Mouse (Mus musculus): Measurements from ENCODE around the gene Ppard. TPM values are rescaled to one million over a fixed set of nuclear protein-coding genes. Genes with fewer than 3 reads are reported as not detected.
A peak's percentile ranks its signal among the peaks of the same experiment; 100 is the strongest.

The Ppard gene
- total RNA-seq, 4 experiments from 2014 or later: 24.5 to 27.5 (median 26.7) TPM

GRCm38 (mm10) chr17:28332113-28332914 is 99.8 kb downstream of the Ppard start:
- DNase-seq (ENCODE audit: low spot score in 2 of 2): no peak

GRCm38 (mm10) chr17:28332915-28333546 is 100.5 kb downstream of the Ppard start:
- DNase-seq (ENCODE audit: low spot score in 2 of 2): no peak

- no peak for DNase-seq (ENCODE audit: low spot score in 2 of 2)
Measured at GRCm38 (mm10) chr17:28335267-28335666, 102.8 kb downstream of the Ppard start.

GRCm38 (mm10) chr17:28337547-28337946 is 105.0 kb downstream of the Ppard start:
- no peak for DNase-seq (ENCODE audit: low spot score in 2 of 2)

GRCm38 (mm10) chr17:28340578-28340977 is 108.1 kb downstream of the Ppard start:
- no peak for DNase-seq (ENCODE audit: low spot score in 2 of 2)

- peak; percentile 57 to 63 for DNase-seq (ENCODE audit: low spot score in 2 of 2)
Measured at GRCm38 (mm10) chr17:28341091-28341490, 108.6 kb downstream of the Ppard start.

- no peak for DNase-seq (ENCODE audit: low spot score in 2 of 2)
Measured at GRCm38 (mm10) chr17:28344050-28344607, 111.6 kb downstream of the Ppard start.

- DNase-seq (ENCODE audit: low spot score in 2 of 2): no peak
Measured at GRCm38 (mm10) chr17:28344670-28345069, 112.2 kb downstream of the Ppard start.

- DNase-seq (ENCODE audit: low spot score in 2 of 2): no peak
Measured at GRCm38 (mm10) chr17:28345271-28345721, 112.8 kb downstream of the Ppard start.

GRCm38 (mm10) chr17:28345882-28346281 is 113.4 kb downstream of the Ppard start:
- no peak for DNase-seq (ENCODE audit: low spot score in 2 of 2)

GRCm38 (mm10) chr17:28347327-28347726 is 114.8 kb downstream of the Ppard start:
- DNase-seq (ENCODE audit: low spot score in 2 of 2): no peak

GRCm38 (mm10) chr17:28348211-28348610 is 115.7 kb downstream of the Ppard start:
- no peak for DNase-seq (ENCODE audit: low spot score in 2 of 2)

GRCm38 (mm10) chr17:28349264-28349880 is 116.9 kb downstream of the Ppard start:
- DNase-seq (ENCODE audit: low spot score in 2 of 2): no peak

- no peak for DNase-seq (ENCODE audit: low spot score in 2 of 2)
Measured at GRCm38 (mm10) chr17:28349901-28350465, 117.5 kb downstream of the Ppard start.

- no peak for DNase-seq (ENCODE audit: low spot score in 2 of 2)
Measured at GRCm38 (mm10) chr17:28350466-28351352, 118.2 kb downstream of the Ppard start, which contains the start of gene Tead3. Gene Tead3, minus strand, starts transcription at chr17:28350817.

Other genes starting within 250 kb of the Ppard start
- gene Tcp11, start 152.1 kb upstream of the Ppard start, total RNA-seq (2022): 1 to 10 TPM in 1 of 4 experiments, under 1 TPM in 3; 0.97 to 2.2 (median 0.99) TPM
- 1 to 10 TPM; 1.1 to 1.3 (median 1.2) TPM for gene Scube3, start 90.6 kb upstream of the Ppard start, total RNA-seq (2022)
- gene Zfp523, start 55.6 kb upstream of the Ppard start, total RNA-seq (2022): 100 to 1,000 TPM in 2 of 4 experiments, 10 to 100 TPM in 2; 91.9 to 107 (median 101) TPM
- gene Def6, start 24.9 kb upstream of the Ppard start, total RNA-seq (2022): 1 to 10 TPM; 2.9 to 6.5 (median 3.5) TPM
- gene Fance, start 80.8 kb downstream of the Ppard start, total RNA-seq (2022): 10 to 100 TPM; 31.8 to 42.1 (median 34.9) TPM
- gene Rpl10a, start 95.8 kb downstream of the Ppard start, total RNA-seq (2022): 100 to 1,000 TPM; 309 to 406 (median 361) TPM
- 1 to 10 TPM; 2.6 to 6.5 (median 4.6) TPM for gene Tead3, start 118.1 kb downstream of the Ppard start, total RNA-seq (2022)
- 1 to 10 TPM in 1 of 4 experiments, not detected in 3; 1.2 TPM for gene Tulp1, start 132.5 kb downstream of the Ppard start, total RNA-seq (2022)